Mouse (Mus musculus) small intestine, adult 2 months (tissue): ENCODE data around the gene Snn. TPM values are rescaled to one million over a fixed set of nuclear protein-coding genes. Genes with fewer than 3 reads are reported as not detected.

Experiments
- H3K27ac ChIP-seq: fragments of 200-500 bp; 2 replicates; pipeline ENCODE4 v1.5.1; 2012; ENCODE audit warnings: low read depth, low read length, control low read depth, inconsistent platforms; ENCODE audit not compliant: insufficient read depth
- H3K27me3 ChIP-seq: fragments of 200-500 bp; 2 replicates; pipeline ENCODE4 v1.6.1; 2012; ENCODE audit warnings: mild to moderate bottlenecking, moderate library complexity, low read length, inconsistent platforms; ENCODE audit not compliant: control insufficient read depth, insufficient read depth
- H3K36me3 ChIP-seq: fragments of 200-500 bp; 2 replicates; pipeline ENCODE4 v1.6.1; 2012; ENCODE audit warnings: mild to moderate bottlenecking, low read length, control low read depth, inconsistent platforms; ENCODE audit not compliant: control insufficient read depth, insufficient read depth
- H3K4me1 ChIP-seq: fragments of 200-500 bp; 2 replicates; pipeline ENCODE4 v1.6.1; 2012; ENCODE audit warnings: low read length, inconsistent platforms, mixed read lengths; ENCODE audit not compliant: control insufficient read depth, insufficient read depth, insufficient read length
- H3K4me3 ChIP-seq: fragments of 200-500 bp; 2 replicates; pipeline ENCODE4 v1.5.1; 2012; ENCODE audit warnings: low read depth, mild to moderate bottlenecking, control low read depth, inconsistent platforms, low read length, moderate library complexity
- CTCF ChIP-seq: fragments of 200-500 bp; IDR thresholded peaks from 2 replicates; pipeline ENCODE4 v1.5.1; 2012; ENCODE audit warnings: low read depth, mild to moderate bottlenecking, control low read depth, inconsistent platforms, low read length, moderate library complexity, mixed read lengths; ENCODE audit not compliant: insufficient replicate concordance, insufficient read length; ENCODE audit errors: extremely low read depth
- POLR2A ChIP-seq: fragments of 200-500 bp; IDR thresholded peaks from 2 replicates; pipeline ENCODE4 v1.6.1; 2012; ENCODE audit warnings: low read depth, mild to moderate bottlenecking, control low read depth, inconsistent platforms, low read length, moderate library complexity
- WGBS: fragments of 180-500 bp; shearing (Covaris S2); methylation state at CpG from one replicate; pipeline ENCODE4 v1.1.7; 2018; 5-methylcytosine and 5-hydroxymethylcytosine counted together
- polyA plus RNA-seq: library from polyadenylated mRNA; depleted of rRNA; stranded (reverse); fragments of >200 nt; gene quantifications from 2 replicates; pipeline ENCODE4 v1.2.3, GENCODE M21; 2012

Snn gene
- polyA plus RNA-seq, 1 experiment: 4.3 TPM

GRCm38 (mm10) chr16:11047130-11047529 is 13.6 kb upstream of the Snn start:
- 69% methylated on average over 7 of the region's 7 CpGs for WGBS
- no peaks in the 10 kb centered on the region for H3K4me1 ChIP-seq
- H3K36me3 ChIP-seq: no peaks in the 10 kb centered on the region
- H3K27me3 ChIP-seq: peaks cover 3% of the 10 kb centered on the region; the same call in 1 of the 2 replicates
- H3K4me3 ChIP-seq: no peak overlapping the region
- no peak overlapping the region for H3K27ac ChIP-seq
- no peak for TF ChIP-seq POLR2A
- no peak for TF ChIP-seq CTCF

- TF ChIP-seq CTCF (no peak), POLR2A (no peak)
- Histone ChIP-seq H3K36me3 (no peaks in the 10 kb centered on the region), H3K27ac (no peak overlapping the region), H3K4me1 (no peaks in the 10 kb centered on the region), H3K27me3 (peaks cover 3% of the 10 kb centered on the region; the same call in 1 of the 2 replicates), H3K4me3 (no peak overlapping the region)
- WGBS: 87% methylated on average over 2 of the region's 2 CpGs
These were observed 10.5 kb upstream of the Snn start for GRCm38 (mm10) chr16:11050226-11050625.

- no peak for TF ChIP-seq POLR2A
- TF ChIP-seq CTCF: no peak
- Histone ChIP-seq H3K36me3 (no peaks in the 10 kb centered on the region), H3K27me3 (peaks cover 3% of the 10 kb centered on the region; the same call in 1 of the 2 replicates), H3K4me3 (no peak overlapping the region), H3K27ac (no peak overlapping the region), H3K4me1 (no peaks in the 10 kb centered on the region)
- 86% methylated on average over 11 of the region's 11 CpGs for WGBS
These were observed 9.6 kb upstream of the Snn start for GRCm38 (mm10) chr16:11051134-11051533.

- 65% methylated on average over 6 of the region's 6 CpGs for WGBS
- H3K4me3 ChIP-seq: no peak overlapping the region
- H3K4me1 ChIP-seq: no peaks in the 10 kb centered on the region
- TF ChIP-seq POLR2A (no peak), CTCF (no peak)
- H3K27me3 ChIP-seq: no peaks in the 10 kb centered on the region
- no peaks in the 10 kb centered on the region for H3K36me3 ChIP-seq
- no peak overlapping the region for H3K27ac ChIP-seq
These were observed 6.3 kb upstream of the Snn start for GRCm38 (mm10) chr16:11054409-11054808.

GRCm38 (mm10) chr16:11054871-11055270 is 5.9 kb upstream of the Snn start:
- H3K4me1 ChIP-seq: no peaks in the 10 kb centered on the region
- TF ChIP-seq CTCF (no peak), POLR2A (no peak)
- 83% methylated on average over 6 of the region's 6 CpGs for WGBS

GRCm38 (mm10) chr16:11055916-11056315 is 4.8 kb upstream of the Snn start:
- 83% methylated on average over 5 of the region's 5 CpGs for WGBS
- no peaks in the 10 kb centered on the region for H3K36me3 ChIP-seq
- H3K4me3 ChIP-seq: no peak overlapping the region
- no peaks in the 10 kb centered on the region for H3K4me1 ChIP-seq
- H3K27me3 ChIP-seq: no peaks in the 10 kb centered on the region
- H3K27ac ChIP-seq: no peak overlapping the region
- TF ChIP-seq POLR2A: no peak
- TF ChIP-seq CTCF: no peak

More at GRCm38 (mm10) chr16:11054871-11055270, 5.9 kb upstream of the Snn start:
- H3K4me3 ChIP-seq: no peak overlapping the region
- no peaks in the 10 kb centered on the region for H3K27me3 ChIP-seq
- no peaks in the 10 kb centered on the region for H3K36me3 ChIP-seq
- no peak overlapping the region for H3K27ac ChIP-seq

- no peak for TF ChIP-seq CTCF
- no peak for TF ChIP-seq POLR2A
- Histone ChIP-seq H3K4me3 (no peak overlapping the region), H3K36me3 (no peaks in the 10 kb centered on the region), H3K27ac (peak overlapping the region; percentile 36; the same call in 1 of the 2 replicates), H3K4me1 (peaks cover 11% of the 10 kb centered on the region), H3K27me3 (no peaks in the 10 kb centered on the region)
- 31% methylated on average over 13 of the region's 13 CpGs for WGBS
These were observed 2.3 kb downstream of the Snn start for GRCm38 (mm10) chr16:11062794-11063721.

GRCm38 (mm10) chr16:11064341-11064740 is 3.6 kb downstream of the Snn start:
- H3K4me3 ChIP-seq: no peak overlapping the region
- peaks cover 11% of the 10 kb centered on the region for H3K4me1 ChIP-seq
- no peaks in the 10 kb centered on the region for H3K36me3 ChIP-seq
- H3K27me3 ChIP-seq: no peaks in the 10 kb centered on the region
- 90% methylated on average over 4 of the region's 4 CpGs for WGBS
- no peak for TF ChIP-seq POLR2A
- TF ChIP-seq CTCF: no peak
- no peak overlapping the region for H3K27ac ChIP-seq
